Mouse (Mus musculus): ENCODE measurements around the gene Gpr132. TPM values are rescaled to one million over a fixed set of nuclear protein-coding genes. Genes with fewer than 3 reads are reported as not detected.

The Gpr132 gene
- polyA plus RNA-seq, 1 experiment, result 256 TPM

DNA sequence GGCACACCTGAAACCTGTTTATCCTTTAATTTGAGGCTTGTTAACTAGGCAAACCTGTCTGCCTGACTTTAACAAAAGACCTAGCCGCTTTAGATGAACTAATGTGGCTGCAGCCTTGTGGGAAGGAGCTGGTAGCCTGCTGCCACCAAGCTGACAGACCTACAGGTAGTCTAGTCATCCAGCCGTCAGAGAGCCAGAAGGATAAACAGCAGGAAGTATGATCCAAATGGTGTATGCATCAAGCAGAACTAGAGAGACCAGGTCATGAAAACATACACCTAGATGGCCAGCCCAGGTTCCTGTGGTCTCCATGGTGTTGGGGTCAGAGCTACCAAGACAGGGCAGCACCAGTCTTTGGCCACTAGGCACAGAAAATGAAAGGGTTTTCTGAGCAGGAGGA lies 33.0 kb downstream of the Gpr132 start:
- Histone ChIP-seq H3K27ac (ENCODE audit: control insufficient read depth, insufficient read depth, low read length) (no peak overlapping the region), H3K27me3 (ENCODE audit: control insufficient read depth, insufficient read depth, low read length) (no peaks in the 10 kb centered on the region), H3K4me3 (ENCODE audit: control insufficient read depth, insufficient read depth, low read length) (no peak overlapping the region), H3K36me3 (ENCODE audit: control insufficient read depth, insufficient read depth, low read length) (no peaks in the 10 kb centered on the region), H3K4me1 (replicated peaks; ENCODE audit: control insufficient read depth, insufficient read depth, low read length) (peaks cover 3% of the 10 kb centered on the region)
- 93% methylated on average over 2 of the region's 2 CpGs for WGBS
- TF ChIP-seq POLR2A (IDR thresholded peaks at IDR 0.05; ENCODE audit: control insufficient read depth, extremely low read depth, insufficient read depth, low read length, poor library complexity) (no peak), CTCF (IDR thresholded peaks at IDR 0.05; ENCODE audit: borderline replicate concordance, control insufficient read depth, extremely low read depth, insufficient read depth, low read length, poor library complexity) (no peak)
- no peak for DNase-seq

DNA sequence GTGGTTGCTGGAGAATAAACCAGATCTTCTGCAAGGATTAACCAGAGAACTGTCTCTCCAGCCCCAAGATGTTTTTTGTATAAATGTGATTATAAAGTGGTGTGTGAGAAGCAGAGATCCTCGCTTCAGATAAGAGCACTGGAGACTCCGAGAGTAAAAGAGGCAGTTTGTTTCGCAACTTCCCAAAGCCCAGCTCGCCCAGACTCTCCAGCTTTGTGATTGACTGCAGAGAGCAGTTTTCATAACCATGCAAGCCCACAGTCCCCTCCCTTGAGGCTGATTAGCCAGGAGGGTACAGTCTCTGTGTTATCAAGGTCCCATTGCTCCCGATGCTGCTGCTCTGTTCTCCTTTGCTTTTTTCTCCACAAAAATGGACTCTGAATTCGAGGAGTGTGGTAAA lies 34.5 kb downstream of the Gpr132 start:
- H3K27me3 ChIP-seq (ENCODE audit: control insufficient read depth, insufficient read depth, low read length), result no peaks in the 10 kb centered on the region
- 21% methylated on average over 6 of the region's 6 CpGs for WGBS
- no peak overlapping the region for H3K4me3 ChIP-seq (ENCODE audit: control insufficient read depth, insufficient read depth, low read length)
- H3K36me3 ChIP-seq (ENCODE audit: control insufficient read depth, insufficient read depth, low read length), result no peaks in the 10 kb centered on the region
- H3K27ac ChIP-seq (ENCODE audit: control insufficient read depth, insufficient read depth, low read length), result no peak overlapping the region
- DNase-seq, result no peak
- no peak for TF ChIP-seq POLR2A (IDR thresholded peaks at IDR 0.05; ENCODE audit: control insufficient read depth, extremely low read depth, insufficient read depth, low read length, poor library complexity)
- no peak for TF ChIP-seq CTCF (IDR thresholded peaks at IDR 0.05; ENCODE audit: borderline replicate concordance, control insufficient read depth, extremely low read depth, insufficient read depth, low read length, poor library complexity)
- H3K4me1 ChIP-seq (replicated peaks; ENCODE audit: control insufficient read depth, insufficient read depth, low read length), result peaks cover 3% of the 10 kb centered on the region

DNA sequence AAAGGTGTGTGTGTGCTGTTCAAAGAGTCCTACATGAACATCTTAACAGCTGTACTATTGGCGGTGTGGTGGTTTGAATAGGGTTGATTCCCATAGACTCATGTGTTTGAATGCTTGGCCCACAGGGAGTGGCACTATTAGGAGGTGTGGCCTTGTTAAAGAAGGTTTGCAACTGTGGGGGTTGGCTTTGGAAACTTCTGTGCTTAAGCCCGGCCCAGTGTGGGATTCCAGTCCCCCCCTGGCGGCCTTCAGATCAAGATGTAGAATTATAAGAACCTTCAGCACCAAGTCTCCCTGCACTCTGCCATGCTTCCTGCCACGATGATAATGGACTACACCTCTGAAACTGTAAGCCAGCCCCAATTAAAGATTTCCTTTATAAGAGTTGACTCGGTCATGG lies 35.6 kb downstream of the Gpr132 start:
- TF ChIP-seq CTCF (IDR thresholded peaks at IDR 0.05; ENCODE audit: borderline replicate concordance, control insufficient read depth, extremely low read depth, insufficient read depth, low read length, poor library complexity), result no peak
- TF ChIP-seq POLR2A (IDR thresholded peaks at IDR 0.05; ENCODE audit: control insufficient read depth, extremely low read depth, insufficient read depth, low read length, poor library complexity), result no peak
- Histone ChIP-seq H3K36me3 (ENCODE audit: control insufficient read depth, insufficient read depth, low read length) (peaks cover under 1% of the 10 kb centered on the region; the same call in 1 of the 2 replicates), H3K4me1 (replicated peaks; ENCODE audit: control insufficient read depth, insufficient read depth, low read length) (peaks cover 10% of the 10 kb centered on the region), H3K4me3 (ENCODE audit: control insufficient read depth, insufficient read depth, low read length) (no peak overlapping the region), H3K27me3 (ENCODE audit: control insufficient read depth, insufficient read depth, low read length) (no peaks in the 10 kb centered on the region), H3K27ac (ENCODE audit: control insufficient read depth, insufficient read depth, low read length) (no peak overlapping the region)
- WGBS, result 96% methylated on average over 5 of the region's 5 CpGs
- no peak for DNase-seq

DNA sequence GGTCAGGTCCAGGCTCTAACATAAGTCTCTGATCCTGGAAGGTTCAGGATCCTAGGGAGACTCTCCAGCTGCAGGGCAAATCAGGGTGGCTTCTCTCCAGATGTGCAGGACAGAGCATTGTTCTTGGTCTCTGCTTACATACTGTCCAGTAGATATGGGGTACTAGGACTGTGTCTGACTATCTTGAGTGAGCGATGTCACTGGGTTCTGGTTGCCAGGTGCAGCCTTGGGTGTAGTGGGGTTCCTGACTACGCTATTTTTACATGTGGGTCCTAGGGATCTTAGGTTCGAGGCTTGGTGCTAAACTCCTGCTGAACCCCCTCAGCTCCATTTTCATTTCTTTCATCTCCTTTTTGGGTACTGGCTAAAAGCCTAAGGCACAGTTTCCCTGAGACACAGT lies 37.5 kb downstream of the Gpr132 start:
- DNase-seq, result no peak
- Histone ChIP-seq H3K36me3 (ENCODE audit: control insufficient read depth, insufficient read depth, low read length) (peaks cover 5% of the 10 kb centered on the region; the same call in 1 of the 2 replicates), H3K4me1 (replicated peaks; ENCODE audit: control insufficient read depth, insufficient read depth, low read length) (peaks cover 21% of the 10 kb centered on the region), H3K27me3 (ENCODE audit: control insufficient read depth, insufficient read depth, low read length) (no peaks in the 10 kb centered on the region), H3K4me3 (ENCODE audit: control insufficient read depth, insufficient read depth, low read length) (no peak overlapping the region), H3K27ac (ENCODE audit: control insufficient read depth, insufficient read depth, low read length) (no peak overlapping the region)
- no peak for TF ChIP-seq POLR2A (IDR thresholded peaks at IDR 0.05; ENCODE audit: control insufficient read depth, extremely low read depth, insufficient read depth, low read length, poor library complexity)
- no peak for TF ChIP-seq CTCF (IDR thresholded peaks at IDR 0.05; ENCODE audit: borderline replicate concordance, control insufficient read depth, extremely low read depth, insufficient read depth, low read length, poor library complexity)
- 59% methylated on average over 3 of the region's 3 CpGs for WGBS

DNA sequence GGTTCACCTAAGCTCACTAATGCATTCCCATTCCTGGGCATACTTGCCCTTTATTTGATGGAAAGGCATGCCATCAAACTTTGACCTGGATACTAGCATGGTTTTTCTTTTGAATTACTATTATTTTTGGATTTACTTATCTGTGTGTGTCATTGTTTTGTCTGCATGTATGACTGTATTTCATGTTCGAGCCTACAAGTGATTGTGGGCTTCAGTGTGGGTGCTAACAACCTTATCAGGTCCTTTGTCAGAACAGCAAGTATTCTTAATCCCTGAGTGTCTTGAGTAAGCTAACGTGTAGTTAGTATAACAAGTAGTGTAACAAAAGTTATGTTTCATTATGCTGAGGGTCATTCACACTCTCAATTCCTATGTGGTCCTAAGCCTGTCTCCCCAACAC lies 37.9 kb downstream of the Gpr132 start:
- WGBS, result 27% methylated on average over 2 of the region's 2 CpGs
- H3K27ac ChIP-seq (ENCODE audit: control insufficient read depth, insufficient read depth, low read length), result no peak overlapping the region
- peak overlapping the region; percentile 65 for H3K4me3 ChIP-seq (ENCODE audit: control insufficient read depth, insufficient read depth, low read length)
- TF ChIP-seq CTCF (IDR thresholded peaks at IDR 0.05; ENCODE audit: borderline replicate concordance, control insufficient read depth, extremely low read depth, insufficient read depth, low read length, poor library complexity) (no peak), POLR2A (IDR thresholded peaks at IDR 0.05; ENCODE audit: control insufficient read depth, extremely low read depth, insufficient read depth, low read length, poor library complexity) (no peak)
- peaks cover 5% of the 10 kb centered on the region; the same call in 1 of the 2 replicates for H3K36me3 ChIP-seq (ENCODE audit: control insufficient read depth, insufficient read depth, low read length)
- H3K27me3 ChIP-seq (ENCODE audit: control insufficient read depth, insufficient read depth, low read length), result no peaks in the 10 kb centered on the region
- DNase-seq, result no peak
- H3K4me1 ChIP-seq (replicated peaks; ENCODE audit: control insufficient read depth, insufficient read depth, low read length), result peaks cover 21% of the 10 kb centered on the region

DNA sequence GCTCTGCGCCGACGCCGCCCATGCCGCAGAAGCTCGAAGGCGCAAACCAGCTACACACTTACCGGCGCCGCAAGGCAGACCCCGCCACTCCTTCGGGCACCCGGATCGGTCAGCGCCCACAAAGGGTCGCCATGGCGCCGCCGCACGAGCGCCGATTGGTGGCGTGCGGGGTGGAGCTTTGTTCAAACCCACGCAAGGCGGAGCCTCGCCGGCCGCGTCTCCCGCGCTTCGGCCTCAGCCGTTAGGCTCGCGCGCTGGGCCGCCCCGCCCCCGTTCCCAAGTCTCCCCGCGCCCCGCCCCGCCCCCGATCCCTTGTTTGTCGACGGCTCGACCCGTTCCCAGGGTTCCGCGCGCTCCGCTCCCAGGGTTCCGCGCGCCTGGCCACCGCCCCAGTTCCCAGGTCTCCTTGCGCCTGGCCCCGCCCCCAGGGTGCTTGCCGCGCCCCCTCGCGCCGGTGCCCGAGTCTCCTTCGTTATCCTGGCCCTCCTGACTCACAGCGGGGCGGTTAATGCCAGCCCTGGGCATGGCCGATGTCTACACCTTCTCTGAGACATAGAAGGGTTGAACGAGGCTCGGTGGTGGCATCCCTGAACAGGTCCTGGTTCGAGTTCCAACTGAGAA lies 38.7 kb downstream of the Gpr132 start, which contains the start of gene Cdca4:
TSS of gene Cdca4 (minus strand) at position 180 of the 621 bp plus-strand sequence.
- TF ChIP-seq CTCF (IDR thresholded peaks at IDR 0.05; ENCODE audit: borderline replicate concordance, control insufficient read depth, extremely low read depth, insufficient read depth, low read length, poor library complexity), result peak; percentile 36; the same call in 1 of the 2 replicates
- TF ChIP-seq POLR2A (IDR thresholded peaks at IDR 0.05; ENCODE audit: control insufficient read depth, extremely low read depth, insufficient read depth, low read length, poor library complexity), result peak; percentile 88
- WGBS, result under 1% methylated on average over 71 of the region's 72 CpGs
- peaks cover 5% of the 10 kb centered on the region; the same call in 1 of the 2 replicates for H3K36me3 ChIP-seq (ENCODE audit: control insufficient read depth, insufficient read depth, low read length)

More for the DNA sequence above, 38.7 kb downstream of the Gpr132 start, which contains the start of gene Cdca4:
- Histone ChIP-seq H3K4me1 (replicated peaks; ENCODE audit: control insufficient read depth, insufficient read depth, low read length) (peaks cover 21% of the 10 kb centered on the region), H3K27me3 (ENCODE audit: control insufficient read depth, insufficient read depth, low read length) (no peaks in the 10 kb centered on the region), H3K27ac (ENCODE audit: control insufficient read depth, insufficient read depth, low read length) (peak within 1 kb of the TSS; percentile 55), H3K4me3 (ENCODE audit: control insufficient read depth, insufficient read depth, low read length) (peak within 1 kb of the TSS; percentile 65)
- DNase-seq, result peak; percentile 98

Data from thymus, adult 2 months (tissue).